Mouse (Mus musculus): ENCODE measurements around the gene Pisd.

- TF ChIP-seq CTCF (IDR thresholded peaks at IDR 0.05; ENCODE audit: borderline replicate concordance, insufficient read depth, low read length) (no peak), POLR2A (IDR thresholded peaks at IDR 0.05; ENCODE audit: low read depth, low read length) (no peak)
Measured at GRCm38 (mm10) chr5:32721316-32721715, 64.1 kb downstream of the Pisd start.
